Mouse (Mus musculus) stomach, adult 2 months (tissue): ENCODE results near the gene Wnt2. TPM values are rescaled to one million over a fixed set of nuclear protein-coding genes. Genes with fewer than 3 reads are reported as not detected.

Source experiments
- polyA plus RNA-seq: library from polyadenylated mRNA; depleted of rRNA; stranded (reverse); fragments of >200 nt; gene quantifications from 2 replicates; pipeline ENCODE4 v1.2.3, GENCODE M21; 2012; rRNA removed

The Wnt2 gene
- 0.28 and 0.29 TPM in 2 replicates for polyA plus RNA-seq

GRCm38 (mm10) chr6:18029746-18030656, at the start of gene Wnt2:
Gene Wnt2, minus strand, starts transcription at chr6:18030585.

Other genes starting within 250 kb of the Wnt2 start
- not detected in 2 replicates for gene Asz1, start 78.5 kb upstream of the Wnt2 start, polyA plus RNA-seq
- 0.14 and 0.17 TPM in 2 replicates for gene Cftr, start 140.1 kb upstream of the Wnt2 start, polyA plus RNA-seq